Mouse (Mus musculus) liver, embryonic 14.5 days (tissue): ENCODE results near the gene Erich6. TPM values are rescaled to one million over a fixed set of nuclear protein-coding genes. Genes with fewer than 3 reads are reported as not detected.

Experiments
- ATAC-seq: fragments of 200-750 bp; cut with Nextera tagmentation; 2 replicates; pipeline ENCODE4 v1.8.0; 2017; ENCODE audit warnings: moderate number of reproducible peaks, mild to moderate bottlenecking, moderate library complexity; ENCODE audit not compliant: insufficient read depth
- DNase-seq, 3 experiments: peaks; one replicate each; pipeline ENCODE4 v3.0.0-alpha.2; 2012 to 2013; ENCODE audit warnings: low read depth in 3 of 3, low spot score in 3 of 3
- H3K27ac ChIP-seq: fragments of 300-500 bp; sonication (generic); 2 replicates; pipeline ENCODE4 v1.5.1; 2014; ENCODE audit warnings: moderate library complexity, mild to moderate bottlenecking, control low read depth, inconsistent platforms
- H3K27me3 ChIP-seq: fragments of 300-500 bp; sonication (generic); 2 replicates; pipeline ENCODE4 v1.6.1; 2014; ENCODE audit warnings: mild to moderate bottlenecking, low read length, moderate library complexity; ENCODE audit not compliant: control insufficient read depth, insufficient read depth
- H3K36me3 ChIP-seq: fragments of 300-500 bp; sonication (generic); replicated peaks from 2 replicates; pipeline ENCODE4 v1.6.1; 2014; ENCODE audit warnings: low read depth; ENCODE audit not compliant: control insufficient read depth, insufficient read depth
- H3K4me1 ChIP-seq, 2 experiments: fragments of 200-500 bp in 1 of 2; fragments of 300-500 bp in 1 of 2; sonication (generic) in 1 of 2; replicated peaks; 2 replicates each; pipeline ENCODE4 v1.6.1; 2012 to 2014; ENCODE audit warnings: antibody characterized with exemption in 1 of 2, inconsistent platforms in 1 of 2, low read length in 1 of 2; ENCODE audit not compliant: control insufficient read depth in 2 of 2, insufficient read depth in 2 of 2
- H3K4me2 ChIP-seq: fragments of 300-500 bp; sonication (generic); 2 replicates; pipeline ENCODE4 v1.6.1; 2014; ENCODE audit warnings: low read depth, mild to moderate bottlenecking, control low read depth, moderate library complexity
- H3K4me3 ChIP-seq, 2 experiments: fragments of 200-500 bp in 1 of 2; fragments of 300-500 bp in 1 of 2; sonication (generic) in 1 of 2; 2 replicates each; pipeline ENCODE4 v1.5.1; 2012 to 2014; ENCODE audit warnings: low read depth in 2 of 2, low read length in 2 of 2, mild to moderate bottlenecking in 2 of 2, control low read depth in 1 of 2, inconsistent platforms in 1 of 2, moderate library complexity in 1 of 2; ENCODE audit not compliant: insufficient read depth in 1 of 2
- H3K9ac ChIP-seq: fragments of 300-500 bp; sonication (generic); replicated peaks from 2 replicates; pipeline ENCODE4 v1.6.1; 2014; ENCODE audit warnings: mild to moderate bottlenecking, control low read depth, moderate library complexity
- H3K9me3 ChIP-seq: fragments of 300-500 bp; sonication (generic); 2 replicates; pipeline ENCODE4 v1.6.1; 2016; ENCODE audit warnings: low read length, mixed read lengths; ENCODE audit not compliant: control insufficient read depth
- CTCF ChIP-seq: IDR thresholded peaks from 2 replicates; pipeline ENCODE4 v1.5.1; 2016; ENCODE audit warnings: antibody characterized with exemption, low read depth, control low read depth
- EP300 ChIP-seq: IDR thresholded peaks from 2 replicates; pipeline ENCODE4 v1.6.1; 2016; ENCODE audit warnings: antibody characterized with exemption, low read depth
- WGBS: fragments of 180-500 bp; shearing (Covaris S2); extraction: QIAGEN DNeasy Blood & Tissue Kit; methylation state at CpG from one replicate; pipeline ENCODE4 v1.1.7; 2014; ENCODE audit not compliant: insufficient replicate concordance; 5-methylcytosine and 5-hydroxymethylcytosine counted together
- polyA plus RNA-seq, 2 experiments: library from polyadenylated mRNA; depleted of rRNA in 1 of 2; stranded (reverse) in 1 of 2; unstranded in 1 of 2; fragments of >200 nt; fragmentation: Nextera tagmentation in 1 of 2; extraction: Ambion mirVana in 1 of 2; gene quantifications; 2 replicates each; pipeline versions ENCODE4 v1.2.1 to v1.2.3; 2012 to 2014

The Erich6 gene
- polyA plus RNA-seq, 2 experiments: 0.01 TPM; not detected in 1

GRCm38 (mm10) chr3:58582788-58583426, 54.1 kb downstream of the Erich6 start:
- 47% methylated on average over 5 of the region's 5 CpGs for WGBS
- Histone ChIP-seq H3K4me1 (peaks cover 16 to 20% of the 10 kb centered on the region in 2 experiments), H3K27ac (no peak overlapping the region), H3K9me3 (no peaks in the 10 kb centered on the region), H3K4me3 (no peak overlapping the region), H3K4me2 (no peak overlapping the region), H3K27me3 (no peaks in the 10 kb centered on the region), H3K36me3 (peaks cover 14% of the 10 kb centered on the region), H3K9ac (no peak overlapping the region)
- DNase-seq (peak; percentile 42 to 53 (median 44)), ATAC-seq (peak; percentile 64)
- TF ChIP-seq EP300 (peak; percentile 33; the same call in 1 of the 2 replicates), CTCF (no peak)

GRCm38 (mm10) chr3:58582297-58582696, 54.7 kb downstream of the Erich6 start:
- Histone ChIP-seq H3K36me3 (peaks cover 12% of the 10 kb centered on the region), H3K4me2 (no peak overlapping the region), H3K9ac (no peak overlapping the region), H3K9me3 (no peaks in the 10 kb centered on the region), H3K27me3 (no peaks in the 10 kb centered on the region), H3K4me3 (no peak overlapping the region), H3K27ac (no peak overlapping the region), H3K4me1 (peaks cover 16 to 20% of the 10 kb centered on the region in 2 experiments)
- no peak for DNase-seq
- 25% methylated on average over 5 of the region's 5 CpGs for WGBS
- TF ChIP-seq EP300: no peak
- TF ChIP-seq CTCF: no peak
- ATAC-seq: no peak

GRCm38 (mm10) chr3:58581530-58581929, 55.5 kb downstream of the Erich6 start:
- H3K9me3 ChIP-seq: no peaks in the 10 kb centered on the region
- peaks cover 12% of the 10 kb centered on the region for H3K36me3 ChIP-seq
- H3K4me1 ChIP-seq: peaks cover 16 to 20% of the 10 kb centered on the region in 2 experiments
- H3K4me2 ChIP-seq: peak overlapping the region; percentile 20
- no peak overlapping the region for H3K27ac ChIP-seq
- 67% methylated on average over 4 of the region's 4 CpGs for WGBS
- no peak for TF ChIP-seq EP300
- TF ChIP-seq CTCF: no peak
- no peak for ATAC-seq
- 0 out of 2 replicates have a peak overlapping the region, but pooled peaks have one; percentile 18 for H3K9ac ChIP-seq
- no peaks in the 10 kb centered on the region for H3K27me3 ChIP-seq
- no peak for DNase-seq
- no peak overlapping the region for H3K4me3 ChIP-seq

- DNase-seq (peak in 1 of 3 experiments; percentile 37), ATAC-seq (no peak)
- Histone ChIP-seq H3K27me3 (no peaks in the 10 kb centered on the region), H3K27ac (no peak overlapping the region), H3K4me1 (peaks cover 11 to 17% of the 10 kb centered on the region in 2 experiments), H3K9ac (peak overlapping the region; percentile 99), H3K4me3 (peak overlapping the region; percentile 84 to 99; a peak in 3 of 4 replicates), H3K9me3 (no peaks in the 10 kb centered on the region), H3K4me2 (peak overlapping the region; percentile 74), H3K36me3 (peaks cover 6% of the 10 kb centered on the region; the same call in 1 of the 2 replicates)
- 19% methylated on average over 8 of the region's 8 CpGs for WGBS
- TF ChIP-seq EP300 (no peak), CTCF (no peak)
These were observed 59.4 kb downstream of the Erich6 start for GRCm38 (mm10) chr3:58577506-58578050.

- Histone ChIP-seq H3K36me3 (peaks cover 6% of the 10 kb centered on the region; the same call in 1 of the 2 replicates), H3K9ac (peak overlapping the region; percentile 99), H3K9me3 (no peaks in the 10 kb centered on the region), H3K4me2 (peak overlapping the region; percentile 74), H3K27ac (peak overlapping the region; percentile 92), H3K4me1 (peaks cover 8 to 12% of the 10 kb centered on the region in 2 experiments), H3K27me3 (no peaks in the 10 kb centered on the region), H3K4me3 (peak overlapping the region; percentile 84 to 99)
- TF ChIP-seq CTCF (no peak), EP300 (no peak)
- DNase-seq (peak in 2 of 3 experiments; percentile 37 to 44), ATAC-seq (peak; percentile 83)
- WGBS: under 1% methylated on average over 36 of the region's 36 CpGs
These were observed 59.9 kb downstream of the Erich6 start for GRCm38 (mm10) chr3:58577067-58577503.
